Mouse (Mus musculus): Measurements from ENCODE around the gene D10Jhu81e. TPM values are rescaled to one million over a fixed set of nuclear protein-coding genes. Genes with fewer than 3 reads are reported as not detected.

D10Jhu81e gene
- polyA plus RNA-seq, 1 experiment: 6.8 TPM

DNA sequence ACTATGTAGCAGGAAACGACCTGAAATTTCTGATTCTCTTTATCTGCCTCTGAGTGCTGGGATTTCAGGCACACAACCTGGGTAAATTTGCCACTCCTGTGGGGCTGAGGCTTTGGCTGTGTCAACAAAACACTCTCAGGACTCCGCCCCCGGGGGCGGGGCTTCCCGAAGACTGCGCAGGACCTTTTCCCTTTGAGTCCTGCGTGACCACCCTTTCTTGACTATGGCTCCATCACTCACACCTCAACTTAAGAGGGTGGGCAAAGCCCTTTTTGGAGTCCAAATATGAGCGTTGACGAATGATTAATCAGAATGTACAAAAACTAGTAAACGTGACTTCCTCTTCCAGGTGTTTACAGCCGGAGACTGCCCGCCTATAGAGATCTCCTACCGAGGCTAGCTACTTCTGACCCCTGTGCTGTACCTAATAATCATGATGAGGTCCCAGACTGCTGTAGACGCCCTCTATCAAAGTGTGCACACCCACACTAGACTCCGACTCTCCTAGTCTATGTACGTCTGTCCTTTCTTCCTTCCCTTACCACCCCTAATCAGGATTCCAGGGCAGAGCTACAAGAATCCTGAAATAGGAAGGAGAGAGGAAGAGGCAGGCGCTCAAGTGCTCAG, 10.2 kb downstream of the D10Jhu81e start:
- Histone ChIP-seq H3K27me3 (ENCODE audit: control insufficient read depth) (no peaks in the 10 kb centered on the region), H3K4me3 (replicated peaks) (peak overlapping the region; percentile 44), H3K4me1 (ENCODE audit: control insufficient read depth) (peaks cover 18% of the 10 kb centered on the region), H3K9me3 (ENCODE audit: control insufficient read depth, low read length) (no peaks in the 10 kb centered on the region), H3K36me3 (ENCODE audit: control insufficient read depth) (peaks cover 38% of the 10 kb centered on the region)
- TF ChIP-seq GATA1 (IDR thresholded peaks at IDR 0.05; ENCODE audit: low read length) (no peak), TAL1 (IDR thresholded peaks at IDR 0.05; ENCODE audit: low read length) (no peak)

DNA sequence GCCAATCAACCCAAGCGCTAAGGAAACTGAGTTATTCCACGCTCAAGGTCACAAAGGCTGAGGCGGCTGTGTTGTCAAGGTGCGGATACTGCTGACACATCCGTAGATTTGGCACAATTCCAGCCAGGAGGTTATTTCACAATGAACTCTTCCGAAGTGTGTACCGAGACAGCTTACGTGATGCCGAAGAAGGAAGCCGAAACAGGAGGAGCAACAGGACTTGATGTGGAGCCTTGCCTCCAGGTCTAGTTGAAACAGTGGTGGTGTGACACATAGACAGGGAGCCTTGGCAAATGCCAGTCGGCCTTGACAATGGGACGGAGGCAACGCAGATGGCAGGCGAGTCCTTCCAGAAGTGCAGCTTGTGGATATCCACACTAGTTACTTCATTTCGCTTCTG, 11.5 kb downstream of the D10Jhu81e start:
- Histone ChIP-seq H3K4me1 (ENCODE audit: control insufficient read depth) (peaks cover 10% of the 10 kb centered on the region), H3K4me3 (replicated peaks) (no peak overlapping the region), H3K9me3 (ENCODE audit: control insufficient read depth, low read length) (no peaks in the 10 kb centered on the region), H3K36me3 (ENCODE audit: control insufficient read depth) (peaks cover 25% of the 10 kb centered on the region), H3K27me3 (ENCODE audit: control insufficient read depth) (no peaks in the 10 kb centered on the region)
- TF ChIP-seq TAL1 (IDR thresholded peaks at IDR 0.05; ENCODE audit: low read length) (no peak), GATA1 (IDR thresholded peaks at IDR 0.05; ENCODE audit: low read length) (no peak)

DNA sequence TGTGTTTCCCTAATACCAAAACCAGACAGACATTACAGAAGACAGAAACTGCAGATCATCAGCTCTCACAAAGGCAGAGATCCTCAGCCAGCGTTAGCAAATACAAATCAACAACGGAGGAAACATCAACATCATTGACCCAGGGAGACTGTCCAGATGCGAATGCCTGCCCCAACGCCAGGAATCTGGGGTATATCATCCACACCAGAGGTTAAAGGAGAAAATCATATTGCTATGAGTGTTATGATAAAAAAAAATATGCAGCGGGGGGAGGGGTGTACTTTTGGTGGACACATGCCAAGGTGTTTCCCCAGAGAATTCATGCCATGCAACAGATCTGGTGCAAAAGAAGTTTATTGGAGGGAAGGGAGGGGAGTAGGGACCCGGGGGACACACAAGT, 12.7 kb downstream of the D10Jhu81e start:
- TF ChIP-seq GATA1 (IDR thresholded peaks at IDR 0.05; ENCODE audit: low read length) (no peak), TAL1 (IDR thresholded peaks at IDR 0.05; ENCODE audit: low read length) (no peak)
- peaks cover 16% of the 10 kb centered on the region for H3K36me3 ChIP-seq (ENCODE audit: control insufficient read depth)
- no peaks in the 10 kb centered on the region for H3K9me3 ChIP-seq (ENCODE audit: control insufficient read depth, low read length)
- H3K4me1 ChIP-seq (ENCODE audit: control insufficient read depth): peaks cover 9% of the 10 kb centered on the region
- no peak overlapping the region for H3K4me3 ChIP-seq (replicated peaks)
- H3K27me3 ChIP-seq (ENCODE audit: control insufficient read depth): no peaks in the 10 kb centered on the region

- no peaks in the 10 kb centered on the region for H3K9me3 ChIP-seq (ENCODE audit: control insufficient read depth, low read length)
- H3K36me3 ChIP-seq (ENCODE audit: control insufficient read depth): no peaks in the 10 kb centered on the region
- peaks cover 9% of the 10 kb centered on the region for H3K4me1 ChIP-seq (ENCODE audit: control insufficient read depth)
- no peak overlapping the region for H3K4me3 ChIP-seq (replicated peaks)
- H3K27me3 ChIP-seq (ENCODE audit: control insufficient read depth): no peaks in the 10 kb centered on the region
- TF ChIP-seq TAL1 (IDR thresholded peaks at IDR 0.05; ENCODE audit: low read length) (no peak), GATA1 (IDR thresholded peaks at IDR 0.05; ENCODE audit: low read length) (no peak)
These were observed 20.5 kb downstream of the D10Jhu81e start for GRCm38 (mm10) chr10:78148834-78149766.

DNA sequence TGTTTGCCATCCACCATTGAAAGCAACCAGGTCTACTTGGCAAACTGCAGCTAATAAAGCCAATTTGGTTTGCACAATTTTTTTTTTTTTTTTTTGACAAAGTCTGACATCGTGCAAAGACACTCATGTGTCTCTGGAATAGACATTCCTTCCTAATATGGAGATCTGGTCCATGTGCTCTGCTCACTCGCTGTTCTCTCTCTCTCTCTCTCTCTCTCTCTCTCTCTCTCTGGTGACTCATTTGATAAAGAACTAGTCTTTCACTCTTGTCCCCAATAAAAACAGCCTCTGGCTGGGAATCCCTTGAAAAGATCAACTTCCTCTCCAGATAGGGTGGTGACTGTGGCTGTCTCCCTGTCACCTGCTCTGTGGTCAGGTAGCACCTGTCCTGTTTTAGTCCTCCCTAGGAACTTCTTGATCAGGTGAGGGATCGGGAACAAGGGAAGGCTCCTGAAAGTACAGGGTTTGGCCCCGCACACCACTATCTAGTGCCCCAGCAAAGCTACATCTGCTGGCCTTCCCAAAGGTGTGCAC, 21.6 kb downstream of the D10Jhu81e start:
- no peaks in the 10 kb centered on the region for H3K9me3 ChIP-seq (ENCODE audit: control insufficient read depth, low read length)
- peaks cover 9% of the 10 kb centered on the region for H3K4me1 ChIP-seq (ENCODE audit: control insufficient read depth)
- H3K27me3 ChIP-seq (ENCODE audit: control insufficient read depth): no peaks in the 10 kb centered on the region
- no peaks in the 10 kb centered on the region for H3K36me3 ChIP-seq (ENCODE audit: control insufficient read depth)
- TF ChIP-seq TAL1 (IDR thresholded peaks at IDR 0.05; ENCODE audit: low read length): no peak
- no peak for TF ChIP-seq GATA1 (IDR thresholded peaks at IDR 0.05; ENCODE audit: low read length)
- H3K4me3 ChIP-seq (replicated peaks): no peak overlapping the region

DNA sequence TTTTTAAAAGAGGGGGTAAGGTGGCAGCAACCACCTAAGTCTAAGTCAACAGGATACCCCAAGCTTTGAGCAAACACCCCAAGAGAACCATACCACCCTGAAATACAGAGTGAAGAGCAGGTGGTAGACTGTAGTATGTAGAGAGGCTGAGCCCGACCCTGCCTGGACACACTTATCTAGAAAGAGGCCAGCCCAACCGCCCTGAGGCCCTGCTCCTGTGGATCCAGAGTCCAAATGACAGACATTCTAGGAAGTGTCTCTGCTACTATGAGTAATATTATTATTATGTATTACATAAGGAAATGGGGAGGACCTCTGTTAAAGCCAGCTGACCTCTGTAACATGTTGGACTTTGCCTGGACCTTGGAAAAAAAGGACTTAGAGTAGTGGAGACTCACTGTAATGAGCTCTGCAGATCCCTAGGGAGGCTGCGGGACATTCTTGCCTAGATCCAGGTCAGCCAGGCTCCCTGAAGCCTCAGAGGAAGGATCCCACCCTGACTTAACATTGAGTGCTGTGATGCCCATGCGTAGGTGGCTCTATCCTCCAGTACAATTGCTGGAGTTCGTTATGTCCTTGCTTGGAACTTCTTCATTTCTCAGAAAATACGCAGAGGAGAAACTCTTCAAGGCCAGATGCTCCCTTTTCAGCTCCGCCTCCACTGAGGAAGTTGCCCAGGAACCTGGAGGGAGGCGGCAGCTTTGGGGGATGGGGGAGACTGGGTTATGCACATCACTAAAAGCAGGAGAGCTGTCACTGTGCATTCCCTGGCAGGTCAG, 25.7 kb downstream of the D10Jhu81e start:
- no peaks in the 10 kb centered on the region for H3K9me3 ChIP-seq (ENCODE audit: control insufficient read depth, low read length)
- H3K27me3 ChIP-seq (ENCODE audit: control insufficient read depth): no peaks in the 10 kb centered on the region
- H3K36me3 ChIP-seq (ENCODE audit: control insufficient read depth): no peaks in the 10 kb centered on the region
- TF ChIP-seq TAL1 (IDR thresholded peaks at IDR 0.05; ENCODE audit: low read length) (no peak), GATA1 (IDR thresholded peaks at IDR 0.05; ENCODE audit: low read length) (no peak)
- peaks cover 8% of the 10 kb centered on the region for H3K4me1 ChIP-seq (ENCODE audit: control insufficient read depth)
- no peak overlapping the region for H3K4me3 ChIP-seq (replicated peaks)

- no peaks in the 10 kb centered on the region for H3K36me3 ChIP-seq (ENCODE audit: control insufficient read depth)
- no peaks in the 10 kb centered on the region for H3K9me3 ChIP-seq (ENCODE audit: control insufficient read depth, low read length)
- H3K27me3 ChIP-seq (ENCODE audit: control insufficient read depth): no peaks in the 10 kb centered on the region
- TF ChIP-seq GATA1 (IDR thresholded peaks at IDR 0.05; ENCODE audit: low read length): no peak
- no peak for TF ChIP-seq TAL1 (IDR thresholded peaks at IDR 0.05; ENCODE audit: low read length)
- no peaks in the 10 kb centered on the region for H3K4me1 ChIP-seq (ENCODE audit: control insufficient read depth)
- no peak overlapping the region for H3K4me3 ChIP-seq (replicated peaks)
These were observed 28.7 kb downstream of the D10Jhu81e start for GRCm38 (mm10) chr10:78140843-78141242.

- Histone ChIP-seq H3K27me3 (ENCODE audit: control insufficient read depth) (no peaks in the 10 kb centered on the region), H3K4me1 (ENCODE audit: control insufficient read depth) (peaks cover under 1% of the 10 kb centered on the region; the same call in 1 of the 2 replicates), H3K9me3 (ENCODE audit: control insufficient read depth, low read length) (no peaks in the 10 kb centered on the region), H3K4me3 (replicated peaks) (no peak overlapping the region), H3K36me3 (ENCODE audit: control insufficient read depth) (no peaks in the 10 kb centered on the region)
- TF ChIP-seq TAL1 (IDR thresholded peaks at IDR 0.05; ENCODE audit: low read length) (no peak), GATA1 (IDR thresholded peaks at IDR 0.05; ENCODE audit: low read length) (no peak)
These were observed 29.4 kb downstream of the D10Jhu81e start for GRCm38 (mm10) chr10:78140251-78140600.
